Mouse (Mus musculus) cerebellum, adult 9-11 months (tissue): ENCODE results near the gene Dapk3.

Experiments
- DNase-seq: peaks from one replicate; pipeline ENCODE4 v3.0.0; 2022

Dapk3 gene

GRCm38 (mm10) chr10:81182336-81183333 lies at the start of gene Dapk3:
Gene Dapk3 (plus strand): TSS chr10:81183005.
- peak; percentile 99 for DNase-seq

GRCm38 (mm10) chr10:81134181-81134587 lies 48.6 kb upstream of the Dapk3 start:
- peak; percentile 74 for DNase-seq

GRCm38 (mm10) chr10:81134966-81135681 lies 47.7 kb upstream of the Dapk3 start, which contains the start of gene Zbtb7a:
Gene Zbtb7a (plus strand): TSS chr10:81135220.
- DNase-seq = peak; percentile 75

GRCm38 (mm10) chr10:81135831-81136705 lies 46.7 kb upstream of the Dapk3 start:
- peak; percentile 84 for DNase-seq

GRCm38 (mm10) chr10:81136706-81137231 lies 46.0 kb upstream of the Dapk3 start:
- peak; percentile 92 for DNase-seq

- peak; percentile 100 for DNase-seq
Observed at GRCm38 (mm10) chr10:81137252-81138130, 45.3 kb upstream of the Dapk3 start.

- DNase-seq = peak; percentile 84
Observed at GRCm38 (mm10) chr10:81138131-81138782, 44.5 kb upstream of the Dapk3 start.

- peak; percentile 70 for DNase-seq
Observed at GRCm38 (mm10) chr10:81138821-81139528, 43.8 kb upstream of the Dapk3 start.

GRCm38 (mm10) chr10:81139529-81139846 lies 43.3 kb upstream of the Dapk3 start:
- DNase-seq = peak; percentile 72

GRCm38 (mm10) chr10:81140005-81140404 lies 42.8 kb upstream of the Dapk3 start:
- DNase-seq = peak; percentile 83

GRCm38 (mm10) chr10:81140717-81141454 lies 41.9 kb upstream of the Dapk3 start:
- peak; percentile 76 for DNase-seq

GRCm38 (mm10) chr10:81141455-81142210 lies 41.2 kb upstream of the Dapk3 start:
- DNase-seq = no peak

- peak; percentile 80 for DNase-seq
Observed at GRCm38 (mm10) chr10:81142551-81142981, 40.2 kb upstream of the Dapk3 start.

- DNase-seq = peak; percentile 82
Observed at GRCm38 (mm10) chr10:81143157-81143633, 39.6 kb upstream of the Dapk3 start.

- no peak for DNase-seq
Observed at GRCm38 (mm10) chr10:81143845-81144437, 38.9 kb upstream of the Dapk3 start.

- DNase-seq = no peak
Observed at GRCm38 (mm10) chr10:81144667-81145066, 38.1 kb upstream of the Dapk3 start.

GRCm38 (mm10) chr10:81145307-81145706 lies 37.5 kb upstream of the Dapk3 start:
- no peak for DNase-seq

GRCm38 (mm10) chr10:81145778-81146177 lies 37.0 kb upstream of the Dapk3 start:
- no peak for DNase-seq
